Mouse (Mus musculus) ES-Bruce4 (cell line): ENCODE measurements around the gene Prr5.

ENCODE experiments used
- CTCF ChIP-seq: IDR thresholded peaks from one replicate; pipeline ENCODE4 v1.8.1; 2011; ENCODE audit warnings: low read depth, low read length
- EP300 ChIP-seq: IDR thresholded peaks from 2 replicates; pipeline ENCODE4 v1.6.1; 2011; ENCODE audit warnings: low read depth, low read length; ENCODE audit not compliant: insufficient read depth
- POLR2A ChIP-seq: IDR thresholded peaks from one replicate; pipeline ENCODE4 v1.8.1; 2011; ENCODE audit warnings: low read length; ENCODE audit not compliant: insufficient read depth

DNA sequence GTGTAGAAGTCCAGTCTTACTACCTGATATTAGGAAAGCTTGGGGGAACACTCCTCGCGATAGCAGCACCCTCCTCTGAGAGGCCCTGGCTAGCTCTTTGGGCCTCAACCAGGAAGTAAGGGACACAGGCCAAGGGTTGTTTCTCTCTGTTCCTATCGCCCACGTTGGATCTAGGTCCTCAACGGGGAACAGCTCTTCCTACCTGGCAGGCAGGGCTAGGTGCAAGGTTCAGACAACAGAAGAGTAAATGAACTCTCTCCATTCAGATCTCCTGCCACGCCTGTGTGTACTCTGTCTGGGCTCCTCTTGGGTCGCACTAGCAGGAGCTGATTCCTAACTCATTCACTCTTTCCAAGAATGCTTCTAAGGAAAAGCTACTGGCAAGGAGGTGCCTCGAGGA is 5.9 kb downstream of the Prr5 start:
- no peak for TF ChIP-seq CTCF
- TF ChIP-seq POLR2A: no peak
- TF ChIP-seq EP300: no peak
